Mouse (Mus musculus) olfactory bulb, adult 2 months (tissue): Measurements from ENCODE around the gene Nasp.

Experiments
- CTCF ChIP-seq: fragments of 200-500 bp; IDR thresholded peaks from 2 replicates; pipeline ENCODE4 v1.5.1; 2012; ENCODE audit warnings: low read depth, mild to moderate bottlenecking, low read length, moderate library complexity; ENCODE audit not compliant: insufficient read depth
- POLR2A ChIP-seq: fragments of 200-500 bp; IDR thresholded peaks from 2 replicates; pipeline ENCODE4 v1.6.1; 2012; ENCODE audit warnings: mild to moderate bottlenecking, low read depth, low read length, moderate library complexity; ENCODE audit not compliant: insufficient read depth

DNA sequence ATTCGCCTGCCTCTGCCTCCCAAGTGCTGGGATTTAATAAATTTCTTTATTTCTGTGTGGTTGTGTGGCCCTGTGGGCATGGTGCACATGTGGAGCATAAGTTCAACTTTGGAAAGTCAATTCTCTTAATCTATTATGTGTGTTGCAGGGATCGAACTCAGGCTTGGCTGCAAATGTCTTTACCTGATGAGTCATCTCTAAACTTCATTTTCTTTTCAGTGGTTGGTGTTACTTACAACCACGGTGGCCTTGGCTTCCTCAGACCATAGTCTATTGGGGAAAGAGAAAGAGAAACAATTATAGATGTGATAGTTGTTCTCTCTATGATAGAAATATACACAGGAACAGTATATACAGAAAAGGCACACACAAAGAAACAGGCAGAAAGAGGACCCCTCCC, 48.3 kb upstream of the Nasp start:
- no peak for TF ChIP-seq CTCF
- TF ChIP-seq POLR2A, result no peak
